Mouse (Mus musculus): Measurements from ENCODE around the gene Fubp1.

- TF ChIP-seq ZC3H11A (IDR thresholded peaks at IDR 0.05; ENCODE audit: borderline replicate concordance, low read depth, low read length) (no peak), MAFK (IDR thresholded peaks at IDR 0.05; ENCODE audit: insufficient read depth, low read depth, low read length) (no peak), HCFC1 (IDR thresholded peaks at IDR 0.05; ENCODE audit: borderline replicate concordance, insufficient read depth, low read length) (no peak), CHD2 (IDR thresholded peaks at IDR 0.05; ENCODE audit: low read depth, low read length) (no peak)
Observed at GRCm38 (mm10) chr3:152275008-152275407, 64.8 kb downstream of the Fubp1 start.
